Mouse (Mus musculus) heart, adult 2 months (tissue): Measurements from ENCODE around the gene Slc24a3.

ENCODE experiments used
- CTCF ChIP-seq: fragments of 200-600 bp; IDR thresholded peaks from 2 replicates; pipeline ENCODE4 v1.8.1; 2022; ENCODE audit warnings: antibody characterized with exemption, mild to moderate bottlenecking, moderate library complexity
- EP300 ChIP-seq: fragments of 200-500 bp; IDR thresholded peaks from 2 replicates; pipeline ENCODE4 v1.6.1; 2011; ENCODE audit warnings: low read depth, low read length, control low read depth; ENCODE audit not compliant: insufficient read depth
- POLR2A ChIP-seq: fragments of 200-500 bp; IDR thresholded peaks from 2 replicates; pipeline ENCODE4 v1.6.1; 2011; ENCODE audit warnings: mild to moderate bottlenecking, low read depth, low read length, control low read depth; ENCODE audit not compliant: insufficient read depth

DNA sequence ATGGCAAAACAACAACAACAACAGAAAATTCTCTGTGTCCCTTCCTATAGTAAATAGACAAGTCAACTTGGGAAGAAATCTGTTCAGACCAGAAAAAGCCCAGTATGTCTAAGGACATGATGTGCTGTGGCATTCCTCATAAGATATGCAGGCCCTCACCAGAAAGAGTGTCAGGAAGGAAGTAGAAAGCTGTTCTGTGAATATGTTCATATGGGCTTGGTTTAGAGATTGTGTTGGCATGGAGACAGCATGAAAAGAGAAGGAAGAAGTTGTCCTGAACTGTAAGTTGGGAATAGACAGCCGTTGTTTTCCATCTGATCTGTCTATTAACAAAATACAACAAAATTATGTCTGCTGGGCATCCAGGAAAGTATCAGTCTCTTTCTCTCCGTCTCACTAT, 294.7 kb downstream of the Slc24a3 start:
- TF ChIP-seq CTCF (no peak), EP300 (no peak), POLR2A (no peak)
